Mouse (Mus musculus) thymus, adult 2 months (tissue): ENCODE results near the gene Deaf1. TPM values are rescaled to one million over a fixed set of nuclear protein-coding genes. Genes with fewer than 3 reads are reported as not detected.
"Not testable (repeated sequence)": the region's sequence is repeated elsewhere in the genome, so short reads cannot be mapped to it uniquely, and the experiment has no call there.

ENCODE experiments used
- DNase-seq: peaks from one replicate; pipeline ENCODE4 v3.0.0; 2021
- H3K27ac ChIP-seq: fragments of 200-500 bp; 2 replicates; pipeline ENCODE4 v1.5.1; 2012; ENCODE audit warnings: low read length, control low read depth; ENCODE audit not compliant: control insufficient read depth, insufficient read depth
- H3K27me3 ChIP-seq: fragments of 200-500 bp; 2 replicates; pipeline ENCODE4 v1.6.1; 2012; ENCODE audit warnings: mild to moderate bottlenecking, low read length, moderate library complexity, mixed read lengths; ENCODE audit not compliant: control insufficient read depth, insufficient read depth
- H3K36me3 ChIP-seq: fragments of 200-500 bp; 2 replicates; pipeline ENCODE4 v1.6.1; 2012; ENCODE audit warnings: mild to moderate bottlenecking, low read length, moderate library complexity; ENCODE audit not compliant: control insufficient read depth, insufficient read depth
- H3K4me1 ChIP-seq: fragments of 200-500 bp; replicated peaks from 2 replicates; pipeline ENCODE4 v1.6.1; 2012; ENCODE audit warnings: low read length; ENCODE audit not compliant: control insufficient read depth, insufficient read depth
- H3K4me3 ChIP-seq: fragments of 200-500 bp; 2 replicates; pipeline ENCODE4 v1.5.1; 2012; ENCODE audit warnings: mild to moderate bottlenecking, low read length, control low read depth, moderate library complexity; ENCODE audit not compliant: control insufficient read depth, insufficient read depth
- CTCF ChIP-seq: fragments of 200-500 bp; IDR thresholded peaks from 2 replicates; pipeline ENCODE4 v1.5.1; 2012; ENCODE audit warnings: mild to moderate bottlenecking, control low read depth, low read length, moderate library complexity, borderline replicate concordance; ENCODE audit not compliant: control insufficient read depth, poor library complexity, insufficient read depth; ENCODE audit errors: extremely low read depth
- POLR2A ChIP-seq: fragments of 200-500 bp; IDR thresholded peaks from 2 replicates; pipeline ENCODE4 v1.6.1; 2012; ENCODE audit warnings: mild to moderate bottlenecking, low read length, control low read depth, moderate library complexity; ENCODE audit not compliant: control insufficient read depth, poor library complexity, insufficient read depth; ENCODE audit errors: extremely low read depth
- WGBS: fragments of 180-500 bp; shearing (Covaris S2); methylation state at CpG from one replicate; pipeline ENCODE4 v1.1.7; 2018; 5-methylcytosine and 5-hydroxymethylcytosine counted together
- polyA plus RNA-seq: library from polyadenylated mRNA; depleted of rRNA; stranded (reverse); fragments of >200 nt; gene quantifications from 2 replicates; pipeline ENCODE4 v1.2.3, GENCODE M21; 2012

Deaf1 gene
- polyA plus RNA-seq, 1 experiment, result 34.9 TPM

DNA sequence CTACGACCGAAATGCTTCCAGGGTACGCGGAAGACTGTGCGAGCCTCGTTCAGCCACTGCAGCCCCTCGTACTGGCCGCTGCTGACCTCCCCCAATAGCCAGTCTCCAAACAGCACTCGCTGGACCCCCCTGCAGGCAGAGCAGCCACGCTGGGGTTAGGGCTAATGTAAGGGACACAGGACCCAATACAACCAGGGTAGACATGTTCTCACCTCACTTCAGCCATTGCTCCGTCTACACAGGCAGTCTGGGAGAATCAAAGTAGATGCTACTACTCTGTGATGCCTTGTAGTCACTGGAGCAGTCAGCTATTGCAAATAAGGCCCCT is 62.1 kb downstream of the Deaf1 start:
- H3K27ac ChIP-seq, result no peak overlapping the region
- H3K4me3 ChIP-seq, result peak overlapping the region; percentile 31
- peaks cover 33% of the 10 kb centered on the region for H3K36me3 ChIP-seq
- peaks cover 26% of the 10 kb centered on the region for H3K4me1 ChIP-seq
- H3K27me3 ChIP-seq, result no peaks in the 10 kb centered on the region
- no peak for TF ChIP-seq POLR2A
- TF ChIP-seq CTCF, result no peak
- DNase-seq, result no peak
- WGBS, result 22% methylated on average over 11 of the region's 11 CpGs

DNA sequence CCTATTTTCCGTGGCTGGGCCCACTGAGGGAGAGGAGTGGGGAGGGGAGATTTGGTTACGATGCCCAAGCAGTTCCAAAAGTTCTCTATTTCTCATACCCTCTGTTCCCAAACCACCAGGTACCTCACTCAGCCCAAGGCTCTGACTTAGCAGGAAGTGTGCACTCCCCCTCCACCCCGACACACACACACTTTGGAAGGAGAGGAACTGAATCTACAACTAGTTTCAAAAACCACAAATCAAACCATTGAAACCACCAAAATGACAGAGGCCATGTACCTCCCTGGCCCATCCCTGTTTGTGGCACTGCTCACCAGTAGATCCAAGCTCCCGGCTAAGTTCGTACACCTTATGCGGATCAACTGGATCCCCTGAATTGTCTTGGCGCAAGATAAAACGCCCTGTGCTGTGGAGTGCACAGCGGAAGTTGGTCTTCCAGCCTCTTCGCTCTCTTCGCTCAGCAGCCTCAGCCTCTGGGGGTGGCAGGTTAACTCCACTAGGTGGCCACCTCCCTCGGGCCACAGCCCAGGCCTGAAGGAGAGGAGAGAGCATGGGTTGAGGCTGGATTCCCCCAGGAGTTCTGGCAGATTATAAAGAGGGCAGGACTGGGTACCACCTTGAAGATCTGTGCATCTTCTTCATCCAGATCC is 62.6 kb downstream of the Deaf1 start:
- H3K27me3 ChIP-seq, result no peaks in the 10 kb centered on the region
- 5% methylated on average over 12 of the region's 12 CpGs for WGBS
- H3K36me3 ChIP-seq, result peaks cover 38% of the 10 kb centered on the region
- peaks cover 26% of the 10 kb centered on the region for H3K4me1 ChIP-seq
- peak overlapping the region; percentile 31 for H3K4me3 ChIP-seq
- TF ChIP-seq CTCF, result peak; percentile 83
- no peak for TF ChIP-seq POLR2A
- DNase-seq, result peak; percentile 73
- H3K27ac ChIP-seq, result peak overlapping the region; percentile 25; the same call in 1 of the 2 replicates

DNA sequence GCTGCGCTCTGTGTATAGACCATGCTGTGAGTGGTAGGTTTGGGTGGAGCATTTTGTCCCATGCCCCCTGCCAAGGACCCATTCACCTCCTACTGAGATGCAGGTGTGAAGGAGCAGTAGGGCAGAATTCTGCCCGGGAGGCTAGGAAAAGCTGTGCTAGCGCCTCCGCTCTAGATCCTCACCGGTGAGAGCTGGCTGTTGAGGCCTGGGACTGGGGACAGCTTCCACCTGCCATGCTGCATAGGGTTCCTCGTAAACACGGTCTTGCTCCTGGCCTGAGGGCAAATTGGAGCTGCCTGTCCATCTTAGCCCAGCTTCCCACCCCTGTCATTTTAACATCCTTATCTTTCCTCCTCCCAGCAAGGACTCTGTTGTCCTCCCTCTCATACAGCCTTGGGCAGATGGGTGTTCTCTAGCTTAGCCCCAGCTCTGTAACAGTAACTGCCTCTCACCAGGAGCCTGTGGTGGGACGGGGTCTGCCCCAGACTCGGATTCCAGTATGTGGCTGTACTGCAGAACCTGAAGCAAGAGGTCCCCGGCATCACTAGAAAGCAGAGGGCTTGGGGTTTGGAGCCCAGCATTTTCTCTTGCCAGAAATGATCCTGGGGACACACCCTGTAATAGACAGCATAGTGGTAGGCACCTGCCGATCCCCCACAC is 63.3 kb downstream of the Deaf1 start:
- Histone ChIP-seq H3K27me3 (no peaks in the 10 kb centered on the region), H3K36me3 (peaks cover 45% of the 10 kb centered on the region), H3K27ac (peak overlapping the region; percentile 25; the same call in 1 of the 2 replicates), H3K4me1 (peaks cover 20% of the 10 kb centered on the region), H3K4me3 (no peak overlapping the region)
- 83% methylated on average over 11 of the region's 11 CpGs for WGBS
- TF ChIP-seq CTCF (no peak), POLR2A (no peak)
- DNase-seq, result no peak

DNA sequence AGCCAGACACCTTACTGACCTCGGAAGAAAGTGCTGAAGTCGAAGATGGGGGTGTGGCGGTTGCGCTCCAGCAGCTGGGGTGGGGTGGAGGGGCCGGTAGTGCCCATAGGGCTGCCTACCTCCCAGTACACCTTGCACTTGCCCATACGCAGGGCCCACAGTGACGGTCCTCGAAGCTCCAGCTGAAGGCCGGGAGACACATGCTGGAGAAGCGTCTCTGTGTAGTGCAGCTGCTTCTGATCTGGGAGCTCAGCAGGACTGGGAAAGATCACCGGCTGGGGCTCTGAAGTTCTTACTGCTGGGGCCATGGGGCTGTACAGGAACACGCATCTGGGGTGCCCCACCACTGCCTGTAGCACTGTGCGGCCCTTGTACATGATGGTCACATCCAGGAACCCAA is 63.9 kb downstream of the Deaf1 start:
- H3K36me3 ChIP-seq, result peaks cover 51% of the 10 kb centered on the region
- no peak for DNase-seq
- 96% methylated on average over 13 of the region's 13 CpGs for WGBS

GRCm38 (mm10) chr7:141261480-141261879 is 66.0 kb downstream of the Deaf1 start:
- Histone ChIP-seq H3K27me3 (no peaks in the 10 kb centered on the region), H3K4me3 (no peak overlapping the region), H3K4me1 (peaks cover 13% of the 10 kb centered on the region), H3K36me3 (peaks cover 72% of the 10 kb centered on the region), H3K27ac (no peak overlapping the region)
- TF ChIP-seq POLR2A (no peak), CTCF (no peak)
- 97% methylated on average over 3 of the region's 3 CpGs for WGBS
- DNase-seq, result no peak

More for the DNA sequence above, 63.9 kb downstream of the Deaf1 start:
- H3K27ac ChIP-seq, result no peak overlapping the region
- peaks cover 15% of the 10 kb centered on the region for H3K4me1 ChIP-seq
- no peak overlapping the region for H3K4me3 ChIP-seq
- TF ChIP-seq CTCF (no peak), POLR2A (no peak)
- no peaks in the 10 kb centered on the region for H3K27me3 ChIP-seq

- TF ChIP-seq POLR2A, result no peak
- no peak for TF ChIP-seq CTCF
- Histone ChIP-seq H3K4me3 (no peak overlapping the region), H3K4me1 (no peaks in the 10 kb centered on the region), H3K36me3 (peaks cover 94% of the 10 kb centered on the region), H3K27me3 (no peaks in the 10 kb centered on the region), H3K27ac (no peak overlapping the region)
- WGBS, result 94% methylated on average over 10 of the region's 10 CpGs
- no peak for DNase-seq
Measured at GRCm38 (mm10) chr7:141256159-141256558, 71.3 kb downstream of the Deaf1 start.

- not testable (repeated sequence) for H3K27me3 ChIP-seq, H3K4me3 ChIP-seq, DNase-seq, H3K4me1 ChIP-seq, H3K27ac ChIP-seq
- H3K36me3 ChIP-seq, result peaks cover 89% of the 10 kb centered on the region
- WGBS, result 93% methylated on average over 4 of the region's 4 CpGs
Measured at GRCm38 (mm10) chr7:141250486-141250885, 77.0 kb downstream of the Deaf1 start.
